Mouse (Mus musculus): Measurements from ENCODE around the gene Trip11. TPM values are rescaled to one million over a fixed set of nuclear protein-coding genes. Genes with fewer than 3 reads are reported as not detected.
A peak's percentile ranks its signal among the peaks of the same experiment; 100 is the strongest.
"Not testable (repeated sequence)": the region's sequence is repeated elsewhere in the genome, so short reads cannot be mapped to it uniquely, and the experiment has no call there.

Gene Trip11
- total and polyA plus RNA-seq, 3 experiments, result 5.1 to 12.8 (median 10.4) TPM

GRCm38 (mm10) chr12:101958960-101959780 lies 46.1 kb upstream of the Trip11 start:
- H3K9me3 ChIP-seq (replicated peaks; ENCODE audit: low read length); DNase-seq (ENCODE audit: extremely low read depth); H3K36me3 ChIP-seq (replicated peaks in 1 of 2; ENCODE audit: control insufficient read depth in 1 of 2, insufficient read depth in 1 of 2, low read length in 1 of 2); H3K27me3 ChIP-seq (replicated peaks); dilution Hi-C loops (cut with MboI; ENCODE audit: extremely low pct_ligation_motif_present, extremely low pct_unique_long_range_greater_than_20kb, low sequenced_read_pairs); in situ Hi-C loops (cut with MboI; ENCODE audit: low pct_ligation_motif_present, low pct_unique_long_range_greater_than_20kb, low sequenced_read_pairs); H3K79me2 ChIP-seq (replicated peaks; ENCODE audit: control insufficient read depth, extremely low read depth, insufficient read depth, poor library complexity, severe bottlenecking): not testable (repeated sequence)
- peak overlapping the region in 1 of 3 experiments; percentile 92 for H3K4me3 ChIP-seq (replicated peaks in 1 of 3; ENCODE audit: low read depth in 2 of 3, low read length in 2 of 3, poor library complexity in 1 of 3)
- 0 out of 2 replicates have a peak overlapping the region, but pooled peaks have one; percentile 58 for H3K27ac ChIP-seq (ENCODE audit: insufficient read depth, low read depth)
- TF ChIP-seq ZNF384 (IDR thresholded peaks at IDR 0.05; ENCODE audit: low read depth, low read length) (peak; percentile 60), EP300 (IDR thresholded peaks at IDR 0.05; ENCODE audit: low read length) (peak; percentile 65), MYC (IDR thresholded peaks at IDR 0.05; ENCODE audit: low read depth, low read length) (0 out of 2 replicates have a peak, but pooled peaks have one; percentile 15), SIN3A (IDR thresholded peaks at IDR 0.05; ENCODE audit: low read length) (0 out of 2 replicates have a peak, but pooled peaks have one; percentile 34), IRF4 (IDR thresholded peaks at IDR 0.05; ENCODE audit: low read depth, low read length) (peak; percentile 62), NELFE (IDR thresholded peaks at IDR 0.05; ENCODE audit: low read depth, low read length) (0 out of 2 replicates have a peak, but pooled peaks have one; percentile 50)
- H3K9ac ChIP-seq (ENCODE audit: insufficient read depth, low read depth), result peak overlapping the region; percentile 85
- peak overlapping the region; percentile 95 for H3K4me2 ChIP-seq (ENCODE audit: insufficient read depth, low read depth, poor library complexity, severe bottlenecking)
- peaks cover 8 to 31% of the 10 kb centered on the region in 2 experiments; a peak in 3 of 4 replicates for H3K4me1 ChIP-seq (ENCODE audit: control insufficient read depth in 1 of 2, insufficient read depth in 2 of 2)

DNA sequence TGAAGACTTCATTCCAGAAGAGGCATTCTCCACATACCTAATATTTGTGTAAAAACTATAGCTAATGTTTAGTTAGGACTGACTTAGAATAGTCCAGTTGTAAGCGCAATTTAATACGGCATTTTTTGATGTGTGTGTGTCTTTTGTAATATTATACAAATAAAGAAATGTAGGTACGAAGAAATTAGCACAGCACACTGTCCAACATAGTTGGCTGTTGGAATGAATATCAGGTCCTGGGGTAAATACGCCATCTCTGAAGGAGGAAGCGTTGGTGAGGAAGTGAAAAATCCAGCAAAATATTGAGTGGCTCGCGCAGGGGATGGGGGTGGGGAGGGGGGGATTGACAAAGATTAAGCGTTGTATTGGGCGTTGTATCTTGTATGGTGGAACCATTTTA lies 45.5 kb upstream of the Trip11 start:
- H3K79me2 ChIP-seq (replicated peaks; ENCODE audit: control insufficient read depth, extremely low read depth, insufficient read depth, poor library complexity, severe bottlenecking), result peaks cover 4% of the 10 kb centered on the region
- H3K9ac ChIP-seq (ENCODE audit: insufficient read depth, low read depth), result peak overlapping the region; percentile 85
- H3K4me1 ChIP-seq (ENCODE audit: control insufficient read depth in 1 of 2, insufficient read depth in 2 of 2), result peaks cover 8 to 31% of the 10 kb centered on the region in 2 experiments; a peak in 3 of 4 replicates
- DNase-seq (ENCODE audit: extremely low read depth), result peak; percentile 56
- dilution Hi-C loops (cut with MboI; ENCODE audit: extremely low pct_ligation_motif_present, extremely low pct_unique_long_range_greater_than_20kb, low sequenced_read_pairs), result no loop called here
- H3K4me2 ChIP-seq (ENCODE audit: insufficient read depth, low read depth, poor library complexity, severe bottlenecking), result peak overlapping the region; percentile 95
- H3K36me3 ChIP-seq (replicated peaks in 1 of 2; ENCODE audit: control insufficient read depth in 1 of 2, insufficient read depth in 1 of 2, low read length in 1 of 2), result peaks cover 0 to 9% of the 10 kb centered on the region in 2 experiments
- no peak for TF ChIP-seq CHD2 (IDR thresholded peaks at IDR 0.05; ENCODE audit: low read length)
- no peak for TF ChIP-seq MEF2A (IDR thresholded peaks at IDR 0.05; ENCODE audit: borderline replicate concordance, low read depth, low read length)
- TF ChIP-seq BHLHE40 (IDR thresholded peaks at IDR 0.05; ENCODE audit: low read depth, low read length), result no peak
- no peak for TF ChIP-seq RAD21 (IDR thresholded peaks at IDR 0.05; ENCODE audit: low read depth, low read length)
- no peak for TF ChIP-seq HCFC1 (IDR thresholded peaks at IDR 0.05; ENCODE audit: low read depth, low read length)
- TF ChIP-seq NRF1 (IDR thresholded peaks at IDR 0.05; ENCODE audit: low read depth, low read length), result no peak
- 0 out of 2 replicates have a peak, but pooled peaks have one; percentile 30 for TF ChIP-seq EP300 (IDR thresholded peaks at IDR 0.05; ENCODE audit: low read length)
- TF ChIP-seq RCOR1 (conservative IDR thresholded peaks at IDR 0.05; ENCODE audit: low read depth, low read length), result no peak
- TF ChIP-seq MXI1 (IDR thresholded peaks at IDR 0.05; ENCODE audit: low read depth, low read length), result no peak; the same call in 1 of the 2 replicates
- peak; percentile 21; the same call in 1 of the 2 replicates for TF ChIP-seq SIN3A (IDR thresholded peaks at IDR 0.05; ENCODE audit: low read length)
- no peak for TF ChIP-seq UBTF (IDR thresholded peaks at IDR 0.05; ENCODE audit: low read depth, low read length)
- TF ChIP-seq CHD1 (IDR thresholded peaks at IDR 0.05; ENCODE audit: low read depth, low read length), result peak; percentile 79; the same call in 1 of the 2 replicates
- TF ChIP-seq IRF4 (IDR thresholded peaks at IDR 0.05; ENCODE audit: low read depth, low read length), result peak; percentile 35; the same call in 1 of the 2 replicates
- H3K27me3 ChIP-seq (replicated peaks), result no peaks in the 10 kb centered on the region
- peak overlapping the region in 2 of 3 experiments; percentile 54 to 92 for H3K4me3 ChIP-seq (replicated peaks in 1 of 3; ENCODE audit: low read depth in 2 of 3, low read length in 2 of 3, poor library complexity in 1 of 3)
- H3K9me3 ChIP-seq (replicated peaks; ENCODE audit: low read length), result peaks cover 4% of the 10 kb centered on the region
- in situ Hi-C loops (cut with MboI; ENCODE audit: low pct_ligation_motif_present, low pct_unique_long_range_greater_than_20kb, low sequenced_read_pairs), result no loop called here
- H3K27ac ChIP-seq (ENCODE audit: insufficient read depth, low read depth), result 0 out of 2 replicates have a peak overlapping the region, but pooled peaks have one; percentile 58
